Mouse (Mus musculus): Measurements from ENCODE around the gene Trap1.
"Not testable (repeated sequence)": the region's sequence is repeated elsewhere in the genome, so short reads cannot be mapped to it uniquely, and the experiment has no call there.

GRCm38 (mm10) chr16:4078302-4078701 lies 675 bp upstream of the Trap1 start:
- TF ChIP-seq MAFK (IDR thresholded peaks at IDR 0.05; ENCODE audit: insufficient read depth, low read depth, low read length); CHD2 (IDR thresholded peaks at IDR 0.05; ENCODE audit: low read depth, low read length); HCFC1 (IDR thresholded peaks at IDR 0.05; ENCODE audit: borderline replicate concordance, insufficient read depth, low read length); ZNF384 (IDR thresholded peaks at IDR 0.05; ENCODE audit: low read depth, low read length): not testable (repeated sequence)

All from ES-E14 (cell line).